In the genomic region with DNA sequence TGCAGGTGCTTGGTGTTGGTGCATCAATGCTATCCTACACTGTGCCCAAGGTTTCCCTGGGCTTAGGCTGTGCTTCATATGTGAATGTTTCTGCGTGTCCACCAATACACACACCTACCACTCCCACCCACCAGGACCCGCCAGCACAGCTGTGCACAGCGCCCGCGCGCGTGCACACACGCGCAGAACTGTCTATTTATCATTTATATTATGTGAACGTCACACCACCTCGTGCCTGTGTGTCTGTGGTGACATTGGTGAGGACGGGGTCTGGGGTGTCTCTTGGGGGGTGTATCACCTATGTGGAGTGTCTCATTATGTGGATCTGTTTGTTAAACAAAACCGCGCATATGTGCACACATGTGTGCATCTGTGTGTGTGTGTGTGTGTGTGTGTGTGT, we compare ENCODE assay signal across 18 mouse cellular contexts. TPM values are rescaled to one million over a fixed set of nuclear protein-coding genes. Genes with fewer than 3 reads are reported as not detected.
DNase-seq lines count a peak whose midpoint lies in the region; ATAC-seq and TF ChIP-seq lines count a peak whose summit lies in the region.
"Had no signal": no experiment of that assay in that cellular context is flagged by ENCODE, and none has a peak within 500 bp of the region (broad histone marks: within the 10 kb centered on the region; RNA-seq: fewer than 3 reads in every experiment).

No protein-coding gene starts in this region.

- H3K9me3 ChIP-seq in embryonic facial prominence, embryonic 11.5 days (replicated peaks; ENCODE audit: control insufficient read depth, low read length): no peaks in the 10 kb centered on the region
- H3K9me3 ChIP-seq in forebrain, embryonic 15.5 days: no peaks in the 10 kb centered on the region
- H3K9me3 ChIP-seq in hindbrain, postnatal 0 days (ENCODE audit: low read length): no peaks in the 10 kb centered on the region
- H3K9me3 ChIP-seq in neural tube, embryonic 13.5 days: peaks cover 5% of the 10 kb centered on the region; the same call in 1 of the 2 replicates
- H3K9me3 ChIP-seq: lung, embryonic 15.5 days had no signal

- 74% methylated on average over 14 of the region's 14 CpGs for WGBS in embryonic facial prominence, embryonic 11.5 days
- WGBS in forebrain, embryonic 15.5 days: 51% methylated on average over 14 of the region's 14 CpGs
- 51% methylated on average over 14 of the region's 14 CpGs for WGBS in hindbrain, postnatal 0 days
- WGBS in neural tube, embryonic 13.5 days: 48% methylated on average over 14 of the region's 14 CpGs

- ATAC-seq in embryonic facial prominence, embryonic 11.5 days (replicated peaks; ENCODE audit: insufficient number of reproducible peaks, low FRiP score, low TSS enrichment, low read depth): 0 out of 2 replicates have a peak, but pooled peaks have one; percentile 40
- ATAC-seq in forebrain, embryonic 15.5 days (replicated peaks): peak; percentile 66
- ATAC-seq in hindbrain, postnatal 0 days: peak; percentile 70
- ATAC-seq in neural tube, embryonic 13.5 days (ENCODE audit: low read depth): peak; percentile 57
- ATAC-seq: activated CD4-positive, CD25-positive, alpha-beta regulatory T cell, adult 4 months; CD4-positive, CD25-positive, alpha-beta regulatory T cell, adult 4 months had no signal

- DNase-seq in embryonic facial prominence, embryonic 11.5 days (ENCODE audit: low spot score): no peak
- peak; percentile 45 for DNase-seq in hindbrain, postnatal 0 days (ENCODE audit: low spot score)
- DNase-seq in thymus, postnatal 0 days (ENCODE audit: low spot score): no peak
- DNase-seq in adrenal gland, postnatal 25 days: no peak
- no peak for DNase-seq in gastrocnemius, postnatal 10 days
- DNase-seq: cerebellum, adult 11-12 months; heart, postnatal 14 days; kidney, adult 18-20 months; kidney, postnatal 25 days had no signal

- peaks cover 22% of the 10 kb centered on the region for H3K27me3 ChIP-seq in embryonic facial prominence, embryonic 11.5 days (ENCODE audit: control insufficient read depth, insufficient read depth, low read length)
- peaks cover 6% of the 10 kb centered on the region for H3K27me3 ChIP-seq in forebrain, embryonic 15.5 days
- no peaks in the 10 kb centered on the region for H3K27me3 ChIP-seq in hindbrain, postnatal 0 days (ENCODE audit: insufficient read depth, low read length)
- peaks cover 60% of the 10 kb centered on the region for H3K27me3 ChIP-seq in neural tube, embryonic 13.5 days

- H3K36me3 ChIP-seq in embryonic facial prominence, embryonic 11.5 days (replicated peaks; ENCODE audit: control insufficient read depth, insufficient read depth, low read depth, low read length): no peaks in the 10 kb centered on the region
- no peaks in the 10 kb centered on the region for H3K36me3 ChIP-seq in forebrain, embryonic 15.5 days
- H3K36me3 ChIP-seq in hindbrain, postnatal 0 days (ENCODE audit: insufficient read depth, low read length): no peaks in the 10 kb centered on the region
- H3K36me3 ChIP-seq in neural tube, embryonic 13.5 days: no peaks in the 10 kb centered on the region
- H3K36me3 ChIP-seq: embryonic facial prominence, embryonic 15.5 days; limb, embryonic 13.5 days; lung, embryonic 15.5 days had no signal

- no peak overlapping the region for H3K4me3 ChIP-seq in embryonic facial prominence, embryonic 11.5 days (ENCODE audit: low read depth, low read length)
- no peak overlapping the region for H3K4me3 ChIP-seq in forebrain, embryonic 15.5 days
- H3K4me3 ChIP-seq in hindbrain, postnatal 0 days (ENCODE audit: low read length): no peak overlapping the region; the same call in 1 of the 2 replicates
- peak overlapping the region; percentile 25; the same call in 1 of the 2 replicates for H3K4me3 ChIP-seq in neural tube, embryonic 13.5 days
- H3K4me3 ChIP-seq: embryonic facial prominence, embryonic 15.5 days; limb, embryonic 13.5 days; lung, embryonic 15.5 days had no signal

- H3K4me1 ChIP-seq in embryonic facial prominence, embryonic 11.5 days (ENCODE audit: control insufficient read depth, insufficient read depth, low read length): no peaks in the 10 kb centered on the region
- H3K4me1 ChIP-seq in forebrain, embryonic 15.5 days: peaks cover 13% of the 10 kb centered on the region
- 0 out of 2 replicates have a peak, but pooled peaks cover 7% of the 10 kb centered on the region for H3K4me1 ChIP-seq in hindbrain, postnatal 0 days (ENCODE audit: insufficient read depth, low read length)
- peaks cover 23% of the 10 kb centered on the region for H3K4me1 ChIP-seq in neural tube, embryonic 13.5 days (replicated peaks)
- H3K4me1 ChIP-seq: lung, embryonic 15.5 days had no signal

- no peak for TF ChIP-seq CTCF in hindbrain, postnatal 0 days (IDR thresholded peaks at IDR 0.05; ENCODE audit: low read depth)

- no peak overlapping the region for H3K4me2 ChIP-seq in embryonic facial prominence, embryonic 11.5 days (ENCODE audit: low read depth, low read length)
- H3K4me2 ChIP-seq in forebrain, embryonic 15.5 days (replicated peaks): peak overlapping the region; percentile 61
- peak overlapping the region; percentile 58; the same call in 1 of the 2 replicates for H3K4me2 ChIP-seq in hindbrain, postnatal 0 days (ENCODE audit: low read depth, low read length)
- H3K4me2 ChIP-seq in neural tube, embryonic 13.5 days: peak overlapping the region; percentile 53
- H3K4me2 ChIP-seq: embryonic facial prominence, embryonic 15.5 days; lung, embryonic 15.5 days had no signal

- H3K27ac ChIP-seq in embryonic facial prominence, embryonic 11.5 days (replicated peaks; ENCODE audit: low read depth, low read length): no peak overlapping the region
- H3K27ac ChIP-seq in forebrain, embryonic 15.5 days (replicated peaks): peak overlapping the region; percentile 85
- peak overlapping the region; percentile 83 for H3K27ac ChIP-seq in hindbrain, postnatal 0 days
- peak overlapping the region; percentile 96 for H3K27ac ChIP-seq in neural tube, embryonic 13.5 days (replicated peaks)
- H3K27ac ChIP-seq: embryonic facial prominence, embryonic 15.5 days; limb, embryonic 13.5 days; lung, embryonic 15.5 days had no signal

- no peak overlapping the region for H3K9ac ChIP-seq in embryonic facial prominence, embryonic 11.5 days (replicated peaks; ENCODE audit: low read length)
- H3K9ac ChIP-seq in forebrain, embryonic 15.5 days (replicated peaks): no peak overlapping the region; the same call in 1 of the 2 replicates
- no peak overlapping the region for H3K9ac ChIP-seq in hindbrain, postnatal 0 days (replicated peaks; ENCODE audit: low read length)
- peak overlapping the region; percentile 68 for H3K9ac ChIP-seq in neural tube, embryonic 13.5 days
- H3K9ac ChIP-seq: embryonic facial prominence, embryonic 15.5 days; limb, embryonic 13.5 days; lung, embryonic 15.5 days had no signal

RNA-seq across cellular contexts. Expression of a gene that starts 22.6 kb away (rescaled TPM):
- 1.5 and 2.9 TPM in 2 replicates for polyA plus RNA-seq in embryonic facial prominence, embryonic 11.5 days (2014; fragmentation: Nextera tagmentation; extraction: Ambion mirVana)
- polyA plus RNA-seq in forebrain, embryonic 15.5 days (2015; fragmentation: Nextera tagmentation; extraction: Ambion mirVana): 6.3 and 7.0 TPM in 2 replicates
- 26.2 and 31.0 TPM in 2 replicates for total RNA-seq in hindbrain, postnatal 0 days (2014; rRNA removed)
- polyA plus RNA-seq in hindbrain, postnatal 0 days (2015; fragmentation: Nextera tagmentation; extraction: Ambion mirVana): 14.0 and 15.2 TPM in 2 replicates
- polyA plus RNA-seq in neural tube, embryonic 13.5 days (2015; fragmentation: Nextera tagmentation; extraction: Ambion mirVana): 42.0 and 46.0 TPM in 2 replicates
- 0.05 TPM in 1 of 2 replicates, not detected in the other for polyA plus RNA-seq in thymus, postnatal 0 days (2015; fragmentation: Nextera tagmentation; extraction: Ambion mirVana)
- total RNA-seq in adrenal gland, postnatal 25 days (2021): not detected in 2 replicates
- not detected for total RNA-seq in gastrocnemius, postnatal 10 days (2021)
- total RNA-seq: heart, adult 8-10 months; heart, postnatal 14 days; megakaryocyte progenitor cell, adult 5-6 weeks had no signal
- polyA plus RNA-seq: activated CD4-positive, CD25-positive, alpha-beta regulatory T cell, adult 4 months; CD4-positive, CD25-positive, alpha-beta regulatory T cell, adult 4 months; limb, embryonic 13.5 days had no signal
